Mouse (Mus musculus) MN1 (cell line): ENCODE data around the gene Tmem259.

ENCODE experiments used
- DNase-seq: peaks from one replicate; pipeline ENCODE4 v3.0.0-alpha.2; 2016; ENCODE audit warnings: low spot score

Tmem259 gene

DNA sequence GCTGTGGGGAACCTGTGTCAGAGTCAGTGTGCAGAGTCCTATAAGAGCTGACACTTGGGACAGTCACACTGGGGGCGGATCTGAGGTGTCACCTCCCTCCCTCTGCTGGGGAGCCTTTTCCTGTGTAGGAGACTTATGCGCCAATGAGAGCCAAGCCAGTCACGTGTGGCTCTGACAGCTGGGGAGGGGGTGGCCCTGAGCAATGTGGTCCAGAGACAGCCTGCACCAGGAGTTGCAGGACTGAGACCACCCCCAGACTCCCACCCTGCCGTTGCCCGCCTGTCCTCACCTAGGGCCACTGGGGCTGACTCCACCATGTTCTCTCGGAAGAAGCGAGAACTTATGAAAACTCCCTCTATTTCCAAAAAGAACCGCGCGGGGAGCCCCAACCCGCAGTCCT is 32.4 kb upstream of the Tmem259 start, which contains the start of gene Arhgap45:
Gene Arhgap45 (plus strand): TSS at position 143 of the 400 bp plus-strand sequence.
- DNase-seq: no peak

- DNase-seq: no peak
Measured at GRCm38 (mm10) chr10:80015583-80015982, 31.5 kb upstream of the Tmem259 start.

GRCm38 (mm10) chr10:80014484-80015290 is 30.6 kb upstream of the Tmem259 start:
- DNase-seq: peak; percentile 70

DNA sequence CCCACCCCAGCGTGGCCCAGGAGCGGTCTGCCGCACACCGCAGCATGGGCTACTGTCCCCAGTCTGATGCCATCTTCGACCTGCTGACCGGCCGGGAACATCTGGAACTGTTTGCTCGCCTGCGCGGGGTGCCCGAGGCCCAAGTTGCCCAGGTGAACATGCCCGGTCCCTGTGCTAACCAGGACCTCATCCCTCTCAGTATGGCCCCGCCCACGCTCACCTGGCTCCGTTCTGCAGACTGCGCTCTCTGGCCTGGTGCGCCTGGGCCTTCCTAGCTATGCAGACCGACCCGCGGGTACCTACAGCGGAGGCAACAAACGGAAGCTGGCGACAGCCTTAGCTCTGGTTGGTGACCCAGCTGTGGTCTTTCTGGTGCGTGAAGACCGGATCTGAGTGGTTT is 29.5 kb upstream of the Tmem259 start:
- no peak for DNase-seq

DNA sequence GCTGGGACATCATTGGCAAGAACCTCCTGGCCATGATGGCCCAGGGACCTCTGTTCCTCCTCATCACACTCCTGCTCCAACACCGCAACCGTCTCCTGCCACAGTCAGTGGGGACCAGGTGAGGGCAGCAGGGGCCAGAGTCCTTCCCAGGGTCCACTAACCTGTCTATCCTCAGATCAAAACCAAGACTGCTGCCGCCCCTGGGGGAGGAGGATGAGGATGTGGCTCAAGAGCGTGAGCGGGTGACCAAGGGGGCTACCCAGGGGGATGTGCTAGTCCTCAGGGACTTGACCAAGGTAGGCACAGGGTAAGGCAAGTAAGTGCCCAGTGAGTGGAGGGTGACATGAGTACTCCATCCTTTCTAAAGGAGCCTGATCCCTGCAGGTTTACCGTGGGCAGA is 27.6 kb upstream of the Tmem259 start:
- no peak for DNase-seq

- no peak for DNase-seq
Measured at GRCm38 (mm10) chr10:80004233-80004705, 20.1 kb upstream of the Tmem259 start.

GRCm38 (mm10) chr10:80003374-80004232 is 19.5 kb upstream of the Tmem259 start:
- DNase-seq: peak; percentile 66

DNA sequence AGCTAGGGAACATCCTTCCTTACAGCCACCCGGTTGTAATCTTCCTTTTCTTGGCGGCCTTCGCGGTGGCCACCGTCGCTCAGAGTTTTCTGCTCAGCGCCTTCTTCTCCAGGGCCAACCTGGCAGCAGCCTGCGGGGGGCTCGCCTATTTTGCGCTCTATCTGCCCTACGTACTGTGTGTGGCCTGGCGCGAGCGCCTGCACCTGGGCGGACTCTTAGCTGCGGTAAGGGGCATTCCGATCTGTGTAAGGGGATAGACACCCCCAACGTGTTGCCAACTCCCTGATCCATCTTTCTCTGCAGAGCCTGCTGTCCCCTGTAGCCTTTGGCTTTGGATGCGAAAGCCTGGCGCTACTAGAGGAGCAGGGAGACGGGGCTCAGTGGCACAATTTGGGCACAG is 18.7 kb upstream of the Tmem259 start:
- no peak for DNase-seq

- DNase-seq: no peak
Measured at GRCm38 (mm10) chr10:80001945-80002344, 17.8 kb upstream of the Tmem259 start.

GRCm38 (mm10) chr10:79997819-79998218 is 13.7 kb upstream of the Tmem259 start:
- DNase-seq: peak; percentile 86

DNA sequence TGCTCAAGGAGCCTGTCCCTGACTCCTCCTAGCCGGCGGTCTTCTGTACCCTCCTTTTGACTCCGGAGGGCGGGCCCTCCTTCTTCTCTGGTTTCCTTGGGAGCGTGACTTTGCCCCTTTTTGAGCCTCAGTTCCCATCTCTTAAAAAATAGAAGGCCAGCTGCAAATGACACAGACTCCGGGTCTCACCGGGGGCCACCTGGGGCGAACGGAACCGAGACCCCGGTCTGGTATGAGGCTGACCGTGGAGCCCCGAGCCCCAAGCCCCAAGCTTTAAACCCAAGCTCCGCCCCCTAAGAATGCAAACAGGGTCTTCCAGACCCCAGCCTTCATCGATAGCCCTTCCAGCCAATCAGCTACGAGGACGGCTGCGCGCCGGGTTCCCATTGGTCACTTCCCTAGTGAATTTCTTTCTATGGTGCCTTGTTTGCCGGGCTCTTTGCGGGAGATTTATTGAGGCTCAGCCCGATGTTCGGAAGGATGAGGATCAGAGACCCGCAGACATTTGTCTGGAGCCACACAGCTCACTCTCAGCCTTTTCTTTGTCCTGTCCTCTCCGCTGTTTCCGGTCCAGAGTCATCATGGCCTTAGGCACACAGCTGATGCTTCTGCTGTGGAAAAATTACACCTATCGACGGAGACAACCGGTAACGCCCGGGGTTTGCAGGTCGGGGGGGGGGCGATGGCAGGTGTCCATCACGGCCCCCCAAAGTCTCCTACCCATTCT is 13.1 kb upstream of the Tmem259 start:
- DNase-seq: peak; percentile 93

- DNase-seq: peak; percentile 98
Measured at GRCm38 (mm10) chr10:79996272-79997033, 12.3 kb upstream of the Tmem259 start, which contains the start of gene Abca7. Gene Abca7 (plus strand): TSS chr10:79996494.

GRCm38 (mm10) chr10:79995636-79996035 is 11.5 kb upstream of the Tmem259 start:
- DNase-seq: no peak

DNA sequence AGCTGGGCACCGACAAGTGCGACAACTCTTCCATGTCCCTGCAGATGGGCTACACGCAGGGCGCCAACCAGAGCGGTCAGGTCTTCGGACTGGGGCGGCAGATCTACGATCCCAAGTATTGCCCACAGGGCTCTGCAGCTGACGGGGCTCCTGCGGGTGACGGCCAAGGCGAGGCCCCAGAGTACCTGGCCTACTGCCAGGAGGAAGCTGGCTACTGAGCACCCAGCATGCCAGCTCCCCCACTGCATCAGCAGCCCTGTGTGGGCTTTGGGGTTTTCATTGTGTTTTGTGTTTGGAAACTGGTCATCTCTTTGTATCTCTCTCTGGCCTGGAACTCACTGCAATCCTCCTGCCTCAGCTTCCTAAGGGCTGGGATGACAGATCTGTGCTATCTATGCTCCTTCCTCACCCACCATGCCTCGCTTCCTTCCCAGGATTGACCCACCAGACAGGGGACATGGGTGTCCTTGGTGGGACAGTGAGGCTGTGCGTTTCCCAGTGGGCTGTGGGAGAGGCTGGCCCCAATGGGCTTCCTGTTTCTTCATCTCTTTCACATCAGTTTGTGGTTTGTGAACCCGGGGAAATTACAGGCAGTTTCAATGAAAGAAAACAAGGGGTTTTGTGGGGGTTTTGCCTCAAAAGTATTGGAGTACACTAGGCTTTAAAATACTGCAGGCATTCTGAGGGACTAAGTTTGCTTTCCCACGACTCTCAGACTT is 10.4 kb upstream of the Tmem259 start:
- DNase-seq: peak; percentile 65

DNA sequence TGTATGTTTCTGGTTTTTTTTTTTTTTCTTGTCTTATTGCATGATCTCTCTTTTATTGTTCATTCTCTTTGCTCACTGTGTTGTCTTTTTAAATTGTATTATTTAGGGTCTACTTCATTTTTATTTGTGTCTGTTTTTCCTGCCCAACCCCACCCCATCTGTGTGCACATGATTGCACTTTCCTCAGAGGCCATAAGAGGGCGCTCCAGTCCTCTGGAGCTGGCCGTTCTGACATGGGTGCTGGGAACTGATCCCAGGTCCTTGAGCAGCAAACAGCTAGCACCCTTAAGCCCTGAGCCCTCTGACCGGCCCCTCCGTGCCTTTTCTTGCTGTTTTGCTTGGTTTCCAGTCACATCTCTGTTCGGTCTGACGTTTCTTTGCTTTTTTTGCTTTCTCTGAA is 7.4 kb upstream of the Tmem259 start:
- no peak for DNase-seq

DNA sequence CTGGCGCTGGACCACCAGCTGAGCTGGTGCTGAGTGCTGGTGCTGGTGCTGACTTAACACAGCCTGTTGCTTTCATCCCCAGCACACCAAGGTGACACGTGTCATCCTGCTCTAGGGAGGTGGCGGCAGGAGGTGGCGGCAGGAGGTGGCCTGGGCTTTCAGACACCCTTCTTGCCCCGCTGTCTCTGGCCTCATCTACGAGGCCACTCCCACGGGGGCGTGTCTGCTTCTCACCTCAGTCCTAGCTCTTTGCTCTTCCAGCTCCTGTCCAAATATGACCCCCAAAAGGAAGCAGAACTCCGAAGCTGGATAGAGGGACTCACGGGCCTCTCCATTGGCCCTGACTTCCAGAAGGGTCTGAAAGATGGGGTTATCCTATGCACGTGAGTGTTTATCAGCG is 7.0 kb upstream of the Tmem259 start:
- DNase-seq: no peak

DNA sequence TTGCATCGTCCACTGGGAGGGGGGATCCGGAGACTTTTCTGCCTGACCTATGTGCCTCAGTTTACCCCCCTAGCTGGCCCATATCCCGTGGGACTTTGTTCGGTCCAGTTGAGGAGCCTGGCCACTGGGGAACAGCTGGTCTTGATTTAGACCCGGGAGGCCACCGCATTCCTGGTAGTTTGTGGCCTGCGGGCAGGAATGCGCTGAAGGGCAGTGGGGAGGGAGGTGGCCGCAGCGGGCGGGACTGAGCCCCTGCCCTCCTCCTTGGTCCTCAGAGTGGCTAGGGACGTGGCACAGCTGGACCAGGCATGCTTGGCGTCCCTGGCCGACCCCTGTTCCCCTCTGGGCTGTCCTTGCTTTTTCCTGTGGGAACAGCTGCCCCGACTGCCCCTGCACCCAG is 5.7 kb upstream of the Tmem259 start:
- DNase-seq: no peak

- no peak for DNase-seq
Measured at GRCm38 (mm10) chr10:79989272-79989786, 5.2 kb upstream of the Tmem259 start.

- DNase-seq: no peak
Measured at GRCm38 (mm10) chr10:79988506-79989271, 4.6 kb upstream of the Tmem259 start, which contains the start of gene Cnn2. Gene Cnn2 (plus strand): TSS chr10:79988584.
